Mouse (Mus musculus) natural killer cell, adult 2 months (primary cell): ENCODE results near the gene Rpgrip1l.

Experiments
- DNase-seq, 2 experiments: peaks; one replicate each; pipeline ENCODE4 v3.0.0; 2022; ENCODE audit warnings: low spot score in 2 of 2

The Rpgrip1l gene

GRCm38 (mm10) chr8:91205897-91206296 lies 107.2 kb downstream of the Rpgrip1l start:
- no peak for DNase-seq

- no peak for DNase-seq
Observed at GRCm38 (mm10) chr8:91201184-91201583, 111.9 kb downstream of the Rpgrip1l start.

- no peak for DNase-seq
Observed at GRCm38 (mm10) chr8:91199876-91200275, 113.2 kb downstream of the Rpgrip1l start, which contains the start of gene Aktip. Gene Aktip, minus strand, starts transcription at chr8:91199976.

- no peak for DNase-seq
Observed at GRCm38 (mm10) chr8:91198036-91198435, 115.0 kb downstream of the Rpgrip1l start.

- DNase-seq: no peak
Observed at GRCm38 (mm10) chr8:91197233-91197632, 115.8 kb downstream of the Rpgrip1l start.

GRCm38 (mm10) chr8:91196661-91197060 lies 116.4 kb downstream of the Rpgrip1l start:
- DNase-seq: no peak

GRCm38 (mm10) chr8:91194081-91194480 lies 119.0 kb downstream of the Rpgrip1l start:
- no peak for DNase-seq

GRCm38 (mm10) chr8:91192941-91193340 lies 120.1 kb downstream of the Rpgrip1l start:
- no peak for DNase-seq

GRCm38 (mm10) chr8:91190816-91191340 lies 122.2 kb downstream of the Rpgrip1l start:
- peak in 1 of 2 experiments; percentile 26 for DNase-seq

GRCm38 (mm10) chr8:91188152-91188551 lies 124.9 kb downstream of the Rpgrip1l start:
- DNase-seq: no peak

GRCm38 (mm10) chr8:91186372-91186771 lies 126.7 kb downstream of the Rpgrip1l start:
- no peak for DNase-seq

- no peak for DNase-seq
Observed at GRCm38 (mm10) chr8:91177708-91178107, 135.4 kb downstream of the Rpgrip1l start.

GRCm38 (mm10) chr8:91176176-91176575 lies 136.9 kb downstream of the Rpgrip1l start:
- DNase-seq: no peak

GRCm38 (mm10) chr8:91171605-91172004 lies 141.5 kb downstream of the Rpgrip1l start:
- DNase-seq: no peak

- no peak for DNase-seq
Observed at GRCm38 (mm10) chr8:91170914-91171313, 142.1 kb downstream of the Rpgrip1l start.

GRCm38 (mm10) chr8:91170152-91170551 lies 142.9 kb downstream of the Rpgrip1l start:
- DNase-seq: no peak
